Mouse (Mus musculus) heart, embryonic 12.5 days (tissue): ENCODE measurements around the gene Nkain4. TPM values are rescaled to one million over a fixed set of nuclear protein-coding genes. Genes with fewer than 3 reads are reported as not detected.
A peak's percentile ranks its signal among the peaks of the same experiment; 100 is the strongest.

ENCODE experiments used
- ATAC-seq: fragments of 200-750 bp; cut with Nextera tagmentation; 2 replicates; pipeline ENCODE4 v1.8.0; 2017; ENCODE audit warnings: moderate TSS enrichment, moderate library complexity; ENCODE audit not compliant: insufficient number of reproducible peaks, low FRiP score
- H3K27ac ChIP-seq: fragments of 300-500 bp; sonication (generic); 2 replicates; pipeline ENCODE4 v1.5.1; 2016; ENCODE audit warnings: mild to moderate bottlenecking, moderate library complexity; ENCODE audit not compliant: poor library complexity, severe bottlenecking
- H3K27me3 ChIP-seq: fragments of 300-500 bp; sonication (generic); replicated peaks from 2 replicates; pipeline ENCODE4 v1.6.1; 2016; ENCODE audit warnings: mild to moderate bottlenecking, moderate library complexity
- H3K36me3 ChIP-seq: fragments of 300-500 bp; sonication (generic); 2 replicates; pipeline ENCODE4 v1.6.1; 2016; ENCODE audit warnings: mild to moderate bottlenecking, moderate library complexity
- H3K4me1 ChIP-seq: fragments of 300-500 bp; sonication (generic); replicated peaks from 2 replicates; pipeline ENCODE4 v1.6.1; 2016; ENCODE audit warnings: mild to moderate bottlenecking
- H3K4me2 ChIP-seq: fragments of 300-500 bp; sonication (generic); 2 replicates; pipeline ENCODE4 v1.6.1; 2016; ENCODE audit warnings: mild to moderate bottlenecking, moderate library complexity
- H3K4me3 ChIP-seq: fragments of 300-500 bp; sonication (generic); 2 replicates; pipeline ENCODE4 v1.5.1; 2016; ENCODE audit warnings: mild to moderate bottlenecking
- H3K9ac ChIP-seq: fragments of 300-500 bp; sonication (generic); 2 replicates; pipeline ENCODE4 v1.6.1; 2016; ENCODE audit warnings: mild to moderate bottlenecking, moderate library complexity
- H3K9me3 ChIP-seq: fragments of 300-500 bp; sonication (generic); replicated peaks from 2 replicates; pipeline ENCODE4 v1.6.1; 2016; ENCODE audit warnings: mild to moderate bottlenecking, moderate library complexity
- WGBS: fragments of 180-500 bp; shearing (Covaris S2); methylation state at CpG from one replicate; pipeline ENCODE4 v1.1.7; 2016; 5-methylcytosine and 5-hydroxymethylcytosine counted together
- polyA plus RNA-seq: library from polyadenylated mRNA; unstranded; fragments of >200 nt; fragmentation: Nextera tagmentation; extraction: Ambion mirVana; gene quantifications from 2 replicates; pipeline ENCODE4 v1.2.1, GENCODE M21; 2016

Gene Nkain4
- 36.1 and 37.1 TPM in 2 replicates for polyA plus RNA-seq

GRCm38 (mm10) chr2:180954061-180955047, at the start of gene Nkain4:
Gene Nkain4 (minus strand): TSS chr2:180954699.
- Histone ChIP-seq H3K36me3 (no peaks in the 10 kb centered on the region), H3K9ac (peak within 1 kb of the TSS; percentile 67), H3K4me2 (peak within 1 kb of the TSS; percentile 95), H3K27me3 (peaks cover 41% of the 10 kb centered on the region), H3K27ac (peak within 1 kb of the TSS; percentile 59; the same call in 1 of the 2 replicates), H3K9me3 (no peaks in the 10 kb centered on the region), H3K4me1 (peaks cover 37% of the 10 kb centered on the region), H3K4me3 (peak within 1 kb of the TSS; percentile 60)
- ATAC-seq, result peak; percentile 81
- 1% methylated on average over 52 of the region's 52 CpGs for WGBS

GRCm38 (mm10) chr2:180996905-180997304, 42.4 kb upstream of the Nkain4 start:
- no peak for ATAC-seq
- peaks cover 61% of the 10 kb centered on the region for H3K27me3 ChIP-seq
- H3K9me3 ChIP-seq, result no peaks in the 10 kb centered on the region
- 56% methylated on average over 3 of the region's 3 CpGs for WGBS
- no peaks in the 10 kb centered on the region for H3K36me3 ChIP-seq
- H3K27ac ChIP-seq, result no peak overlapping the region
- no peak overlapping the region for H3K4me3 ChIP-seq
- H3K9ac ChIP-seq, result no peak overlapping the region
- no peak overlapping the region for H3K4me2 ChIP-seq
- H3K4me1 ChIP-seq, result no peaks in the 10 kb centered on the region

- H3K27me3 ChIP-seq, result peaks cover 57% of the 10 kb centered on the region
- H3K4me2 ChIP-seq, result no peak overlapping the region
- no peaks in the 10 kb centered on the region for H3K36me3 ChIP-seq
- H3K4me3 ChIP-seq, result no peak overlapping the region
- no peaks in the 10 kb centered on the region for H3K4me1 ChIP-seq
- no peak overlapping the region for H3K27ac ChIP-seq
- H3K9me3 ChIP-seq, result no peaks in the 10 kb centered on the region
- 14% methylated on average over 5 of the region's 5 CpGs for WGBS
- H3K9ac ChIP-seq, result no peak overlapping the region
- 0 out of 2 replicates have a peak, but pooled peaks have one; percentile 7 for ATAC-seq
Measured at GRCm38 (mm10) chr2:180996436-180996835, 41.9 kb upstream of the Nkain4 start.

GRCm38 (mm10) chr2:180995457-180995856, 41.0 kb upstream of the Nkain4 start:
- WGBS, result 76% methylated on average over 4 of the region's 4 CpGs
- Histone ChIP-seq H3K9me3 (no peaks in the 10 kb centered on the region), H3K27me3 (peaks cover 50% of the 10 kb centered on the region), H3K36me3 (no peaks in the 10 kb centered on the region), H3K9ac (no peak overlapping the region), H3K4me2 (no peak overlapping the region), H3K4me3 (no peak overlapping the region), H3K4me1 (no peaks in the 10 kb centered on the region), H3K27ac (no peak overlapping the region)
- ATAC-seq, result no peak

- Histone ChIP-seq H3K4me1 (no peaks in the 10 kb centered on the region), H3K4me2 (no peak overlapping the region), H3K27ac (no peak overlapping the region), H3K36me3 (no peaks in the 10 kb centered on the region), H3K9ac (no peak overlapping the region), H3K4me3 (no peak overlapping the region), H3K27me3 (peaks cover 42% of the 10 kb centered on the region), H3K9me3 (no peaks in the 10 kb centered on the region)
- no peak for ATAC-seq
- 60% methylated on average over 2 of the region's 2 CpGs for WGBS
Measured at GRCm38 (mm10) chr2:180994360-180994759, 39.9 kb upstream of the Nkain4 start.

GRCm38 (mm10) chr2:180990347-180990746, 35.8 kb upstream of the Nkain4 start:
- peaks cover 23% of the 10 kb centered on the region for H3K4me1 ChIP-seq
- WGBS, result 75% methylated on average over 4 of the region's 4 CpGs
- no peak overlapping the region for H3K9ac ChIP-seq
- H3K27ac ChIP-seq, result no peak overlapping the region
- H3K9me3 ChIP-seq, result no peaks in the 10 kb centered on the region
- H3K36me3 ChIP-seq, result no peaks in the 10 kb centered on the region
- H3K4me3 ChIP-seq, result no peak overlapping the region
- H3K27me3 ChIP-seq, result peaks cover 20% of the 10 kb centered on the region
- no peak for ATAC-seq
- no peak overlapping the region for H3K4me2 ChIP-seq

- H3K36me3 ChIP-seq, result peaks cover 4% of the 10 kb centered on the region; the same call in 1 of the 2 replicates
- 57% methylated on average over 1 of the region's 1 CpGs for WGBS
- peaks cover 23% of the 10 kb centered on the region for H3K4me1 ChIP-seq
- H3K9ac ChIP-seq, result no peak overlapping the region
- 0 out of 2 replicates have a peak, but pooled peaks cover 7% of the 10 kb centered on the region for H3K27me3 ChIP-seq
- no peaks in the 10 kb centered on the region for H3K9me3 ChIP-seq
- H3K4me2 ChIP-seq, result no peak overlapping the region
- ATAC-seq, result no peak
- no peak overlapping the region for H3K27ac ChIP-seq
- H3K4me3 ChIP-seq, result no peak overlapping the region
Measured at GRCm38 (mm10) chr2:180988948-180989347, 34.4 kb upstream of the Nkain4 start.

- no peak overlapping the region for H3K4me2 ChIP-seq
- H3K27ac ChIP-seq, result no peak overlapping the region
- 71% methylated on average over 3 of the region's 3 CpGs for WGBS
- H3K9ac ChIP-seq, result no peak overlapping the region
- peaks cover 23% of the 10 kb centered on the region for H3K4me1 ChIP-seq
- no peak overlapping the region for H3K4me3 ChIP-seq
- no peak for ATAC-seq
- peaks cover 6% of the 10 kb centered on the region for H3K36me3 ChIP-seq
- H3K27me3 ChIP-seq, result 0 out of 2 replicates have a peak, but pooled peaks cover 4% of the 10 kb centered on the region
- H3K9me3 ChIP-seq, result no peaks in the 10 kb centered on the region
Measured at GRCm38 (mm10) chr2:180988347-180988913, 33.9 kb upstream of the Nkain4 start.

- ATAC-seq, result no peak
- Histone ChIP-seq H3K4me3 (no peak overlapping the region), H3K4me2 (peak overlapping the region; percentile 2; the same call in 1 of the 2 replicates), H3K9ac (no peak overlapping the region), H3K27ac (no peak overlapping the region), H3K9me3 (no peaks in the 10 kb centered on the region), H3K4me1 (peaks cover 23% of the 10 kb centered on the region), H3K36me3 (peaks cover 15% of the 10 kb centered on the region), H3K27me3 (no peaks in the 10 kb centered on the region)
- WGBS, result 50% methylated on average over 5 of the region's 5 CpGs
Measured at GRCm38 (mm10) chr2:180987432-180988030, 33.0 kb upstream of the Nkain4 start.

GRCm38 (mm10) chr2:180987001-180987400, 32.5 kb upstream of the Nkain4 start:
- Histone ChIP-seq H3K27me3 (no peaks in the 10 kb centered on the region), H3K4me2 (no peak overlapping the region), H3K4me3 (no peak overlapping the region), H3K9ac (no peak overlapping the region), H3K9me3 (no peaks in the 10 kb centered on the region), H3K36me3 (peaks cover 20% of the 10 kb centered on the region), H3K4me1 (peaks cover 23% of the 10 kb centered on the region), H3K27ac (no peak overlapping the region)
- ATAC-seq, result no peak
- 58% methylated on average over 1 of the region's 1 CpGs for WGBS

- 60% methylated on average over 2 of the region's 2 CpGs for WGBS
Measured at GRCm38 (mm10) chr2:180986449-180986848, 31.9 kb upstream of the Nkain4 start, which contains the start of gene Col20a1. Gene Col20a1 (plus strand): TSS chr2:180986535.

More at GRCm38 (mm10) chr2:180986449-180986848, 31.9 kb upstream of the Nkain4 start, which contains the start of gene Col20a1:
- no peak within 1 kb of the TSS for H3K27ac ChIP-seq
- no peaks in the 10 kb centered on the region for H3K9me3 ChIP-seq
- H3K4me1 ChIP-seq, result peaks cover 23% of the 10 kb centered on the region
- H3K36me3 ChIP-seq, result peaks cover 26% of the 10 kb centered on the region
- no peak within 1 kb of the TSS for H3K4me2 ChIP-seq
- no peaks in the 10 kb centered on the region for H3K27me3 ChIP-seq
- H3K4me3 ChIP-seq, result no peak within 1 kb of the TSS
- H3K9ac ChIP-seq, result no peak within 1 kb of the TSS
- ATAC-seq, result no peak
